Mouse (Mus musculus): ENCODE results near the gene Tle2. TPM values are rescaled to one million over a fixed set of nuclear protein-coding genes. Genes with fewer than 3 reads are reported as not detected.

Tle2 gene
- total RNA-seq, 2 experiments from 2014 or later: 0.33 to 5.9 TPM

DNA sequence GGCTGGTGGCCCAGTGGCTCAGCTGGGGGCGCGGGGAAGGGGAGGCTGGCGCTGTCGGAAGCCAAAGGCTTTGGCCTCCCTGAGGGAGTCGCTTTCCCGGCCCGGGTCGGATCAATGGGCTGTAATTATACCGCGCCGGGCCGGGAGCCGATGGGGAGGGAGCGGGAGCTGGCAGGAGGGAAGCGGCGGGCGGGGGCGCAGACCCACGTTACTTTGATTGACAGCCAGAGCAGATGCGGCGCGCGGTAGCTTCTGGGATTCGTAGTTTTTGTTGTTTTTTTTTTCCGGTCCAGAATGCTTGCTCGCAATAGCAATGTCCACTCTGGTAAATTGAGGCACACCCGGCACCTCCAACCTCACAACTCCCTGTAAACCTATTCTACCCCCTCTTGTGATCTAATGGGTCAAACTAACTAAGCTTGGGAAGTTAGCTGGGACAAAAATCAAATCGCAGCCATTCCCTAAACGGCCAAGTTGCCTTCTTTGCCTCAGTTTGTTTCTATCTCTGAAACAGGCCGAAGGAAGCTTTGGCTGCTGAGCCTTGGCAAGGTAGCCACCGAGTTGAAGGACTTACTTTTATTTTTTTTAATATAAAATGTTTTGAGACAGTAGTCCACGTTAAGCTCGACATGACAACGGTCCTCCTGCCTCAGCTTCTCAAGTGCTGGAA lies 3.4 kb upstream of the Tle2 start:
- ATAC-seq (replicated peaks; ENCODE audit: low FRiP score, low TSS enrichment, poor library complexity, severe bottlenecking): peak; percentile 40

DNA sequence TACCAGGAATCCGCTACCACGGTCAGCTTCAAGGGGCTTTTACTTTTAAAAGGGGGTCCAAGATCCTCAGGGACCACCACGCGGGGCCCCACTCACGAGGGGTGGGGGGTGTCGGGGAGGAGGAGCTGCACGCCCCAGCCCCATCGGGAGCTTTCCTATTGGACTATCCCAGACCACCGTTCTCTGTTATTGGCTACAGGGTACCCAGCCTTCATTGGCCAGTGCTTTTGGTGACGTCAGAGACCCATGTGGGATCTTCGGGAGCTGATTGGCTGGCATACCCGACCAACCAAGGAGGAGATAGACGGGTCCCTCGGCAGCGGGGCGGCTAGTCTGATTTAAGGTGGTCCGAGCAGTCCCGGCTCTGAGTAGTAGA lies 2.9 kb upstream of the Tle2 start:
- ATAC-seq (replicated peaks; ENCODE audit: low FRiP score, low TSS enrichment, poor library complexity, severe bottlenecking): peak; percentile 88

GRCm38 (mm10) chr10:81572133-81572671 lies 2.2 kb upstream of the Tle2 start:
- no peak for ATAC-seq (replicated peaks; ENCODE audit: low FRiP score, low TSS enrichment, poor library complexity, severe bottlenecking)

DNA sequence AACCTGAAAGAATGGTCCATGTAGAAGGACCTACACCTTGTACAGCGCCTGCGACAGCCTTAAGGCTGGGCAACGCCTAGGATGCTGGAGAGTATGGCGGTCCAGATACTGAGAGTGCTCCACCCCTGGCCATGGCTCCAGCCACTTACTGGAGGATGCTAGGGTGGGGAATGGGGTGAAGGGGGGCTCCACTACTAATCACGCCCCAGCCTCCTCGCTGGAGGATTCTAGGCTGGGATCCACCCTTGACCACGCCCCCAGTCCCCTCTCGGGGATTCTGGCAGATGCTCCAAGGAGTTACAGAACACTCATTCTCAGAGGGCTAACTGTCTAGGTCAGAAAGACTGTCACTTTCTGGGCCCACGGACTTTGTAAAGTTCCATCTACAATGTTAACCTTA lies 1.4 kb upstream of the Tle2 start:
- ATAC-seq (replicated peaks; ENCODE audit: low FRiP score, low TSS enrichment, poor library complexity, severe bottlenecking): no peak

GRCm38 (mm10) chr10:81575208-81575631 lies 859 bp downstream of the Tle2 start:
- no peak for ATAC-seq (replicated peaks; ENCODE audit: low FRiP score, low TSS enrichment, poor library complexity, severe bottlenecking)

- no peak for ATAC-seq (replicated peaks; ENCODE audit: low FRiP score, low TSS enrichment, poor library complexity, severe bottlenecking)
Observed at GRCm38 (mm10) chr10:81575695-81576094, 1.3 kb downstream of the Tle2 start.

DNA sequence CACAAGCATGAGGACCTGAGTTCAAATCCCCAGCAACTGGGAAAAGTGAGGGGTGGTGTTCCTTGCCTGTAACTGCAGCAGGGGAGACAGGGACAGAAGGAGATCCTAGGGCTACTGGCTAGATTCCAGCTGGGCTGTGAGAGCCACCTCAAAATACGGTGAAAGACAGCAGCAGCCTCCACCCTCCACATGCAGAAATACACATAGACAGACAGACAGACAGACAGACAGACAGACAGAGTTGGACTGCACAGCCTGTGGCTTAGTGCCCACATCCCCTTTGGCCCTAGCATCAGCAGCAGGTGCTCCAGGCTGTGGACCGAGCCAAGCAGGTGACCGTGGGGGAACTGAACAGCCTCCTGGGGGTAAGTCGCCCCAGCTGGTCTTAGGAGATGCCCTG lies 5.6 kb downstream of the Tle2 start:
- ATAC-seq (replicated peaks; ENCODE audit: low FRiP score, low TSS enrichment, poor library complexity, severe bottlenecking): no peak

GRCm38 (mm10) chr10:81580441-81581070 lies 6.2 kb downstream of the Tle2 start:
- ATAC-seq (replicated peaks; ENCODE audit: low FRiP score, low TSS enrichment, poor library complexity, severe bottlenecking): peak; percentile 51

DNA sequence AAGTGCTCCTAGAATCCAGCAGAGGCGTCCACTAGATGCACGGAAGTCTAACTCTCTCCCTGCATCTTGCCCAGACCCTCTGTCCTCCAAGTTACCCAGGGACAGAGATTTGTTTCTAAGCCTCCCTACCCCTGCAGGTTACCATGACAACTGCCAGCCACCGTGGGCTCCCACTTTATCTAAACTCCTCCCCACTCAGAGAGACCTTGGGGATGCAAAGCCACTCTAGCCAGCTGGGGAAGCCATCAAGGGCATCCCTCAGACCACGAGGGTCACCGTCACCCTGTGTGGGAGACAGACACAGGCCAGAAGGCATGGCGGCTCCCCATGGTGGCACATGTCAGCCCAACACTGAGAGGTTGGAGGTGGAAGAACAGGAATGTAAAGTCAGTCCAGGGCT lies 9.0 kb downstream of the Tle2 start:
- ATAC-seq (replicated peaks; ENCODE audit: low FRiP score, low TSS enrichment, poor library complexity, severe bottlenecking): no peak

DNA sequence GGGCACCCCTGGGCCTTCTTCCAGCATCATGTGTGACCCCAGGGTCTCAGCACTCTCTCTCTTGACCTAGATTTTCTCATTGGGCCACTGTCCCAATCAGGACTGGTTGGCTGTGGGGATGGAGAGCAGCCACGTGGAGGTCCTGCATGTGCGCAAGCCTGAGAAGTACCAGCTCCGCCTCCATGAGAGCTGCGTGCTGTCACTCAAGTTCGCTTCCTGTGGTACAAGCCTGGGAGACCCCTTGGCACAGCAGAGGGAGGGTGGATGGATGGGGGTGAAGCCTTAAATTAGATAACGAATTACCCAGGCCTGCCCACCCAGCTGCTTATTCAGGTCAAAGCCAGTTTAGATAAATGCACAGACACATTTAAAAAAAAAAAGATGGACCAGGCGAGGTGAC lies 14.4 kb downstream of the Tle2 start:
- ATAC-seq (replicated peaks; ENCODE audit: low FRiP score, low TSS enrichment, poor library complexity, severe bottlenecking): no peak

DNA sequence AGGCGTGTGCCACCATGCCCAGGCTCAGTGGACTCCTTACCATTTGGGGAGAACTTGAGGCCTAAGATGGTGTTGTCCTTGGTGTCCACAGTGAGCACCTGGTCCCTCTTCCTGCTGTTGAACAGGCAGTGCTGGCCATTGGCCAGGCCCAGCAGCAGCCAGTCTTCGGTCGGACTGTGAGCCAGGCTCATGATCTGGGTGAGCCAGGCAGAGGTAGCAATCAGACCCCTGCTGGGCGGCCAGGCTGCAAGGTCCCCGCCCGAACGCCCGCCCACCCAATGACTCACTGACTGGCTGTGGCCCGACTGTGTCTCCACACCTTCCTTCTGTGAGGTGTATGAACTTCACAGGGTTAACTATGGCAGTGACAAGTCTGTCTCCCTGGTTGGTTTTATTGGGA lies 17.5 kb downstream of the Tle2 start:
- no peak for ATAC-seq (replicated peaks; ENCODE audit: low FRiP score, low TSS enrichment, poor library complexity, severe bottlenecking)

- no peak for ATAC-seq (replicated peaks; ENCODE audit: low FRiP score, low TSS enrichment, poor library complexity, severe bottlenecking)
Observed at GRCm38 (mm10) chr10:81592631-81593030, 18.3 kb downstream of the Tle2 start.

DNA sequence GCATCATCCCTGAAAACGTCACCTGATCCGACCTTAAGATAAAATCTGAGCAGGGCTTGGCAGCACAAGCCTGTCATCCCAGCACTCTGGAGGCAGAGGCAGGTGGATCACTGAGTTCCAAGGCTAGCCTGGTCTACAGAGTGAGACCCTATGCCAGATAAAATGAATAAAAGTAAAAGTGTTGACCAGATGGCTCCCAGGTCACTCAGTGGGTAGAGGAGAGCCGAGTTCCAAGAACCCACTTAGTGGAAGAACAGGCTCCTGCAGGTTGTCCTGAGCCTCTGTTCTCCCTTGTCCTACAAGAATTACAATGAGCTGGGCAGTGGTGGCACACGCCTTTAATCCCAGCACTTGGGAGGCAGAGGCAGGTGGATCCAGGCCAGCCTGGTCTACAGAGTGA lies 18.9 kb downstream of the Tle2 start:
- ATAC-seq (replicated peaks; ENCODE audit: low FRiP score, low TSS enrichment, poor library complexity, severe bottlenecking): no peak

GRCm38 (mm10) chr10:81593935-81594334 lies 19.6 kb downstream of the Tle2 start:
- ATAC-seq (replicated peaks; ENCODE audit: low FRiP score, low TSS enrichment, poor library complexity, severe bottlenecking): no peak

- no peak for ATAC-seq (replicated peaks; ENCODE audit: low FRiP score, low TSS enrichment, poor library complexity, severe bottlenecking)
Observed at GRCm38 (mm10) chr10:81595599-81595998, 21.2 kb downstream of the Tle2 start.

GRCm38 (mm10) chr10:81596611-81597010 lies 22.2 kb downstream of the Tle2 start:
- ATAC-seq (replicated peaks; ENCODE audit: low FRiP score, low TSS enrichment, poor library complexity, severe bottlenecking): no peak

GRCm38 (mm10) chr10:81597137-81597950 lies 23.0 kb downstream of the Tle2 start:
- no peak for ATAC-seq (replicated peaks; ENCODE audit: low FRiP score, low TSS enrichment, poor library complexity, severe bottlenecking)

DNA sequence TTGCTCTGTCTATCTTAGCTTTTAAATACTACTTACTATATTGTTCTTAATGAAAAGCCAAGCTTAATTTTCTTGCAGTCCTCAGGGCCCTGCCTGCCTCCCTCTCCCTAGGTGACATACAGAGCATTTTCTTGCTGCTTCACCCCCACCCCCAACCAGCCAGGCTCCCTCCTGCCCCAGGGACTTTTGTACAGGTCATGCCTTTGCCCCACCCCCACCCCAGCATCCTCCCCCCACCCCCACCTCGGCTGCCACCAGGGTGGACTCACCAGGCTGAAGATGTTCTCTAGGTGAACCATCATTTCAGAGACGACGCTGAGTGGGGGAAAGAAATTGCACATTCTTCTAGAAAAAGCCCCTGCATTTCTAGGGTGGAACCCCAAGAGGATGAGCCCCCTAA lies 24.0 kb downstream of the Tle2 start:
- no peak for ATAC-seq (replicated peaks; ENCODE audit: low FRiP score, low TSS enrichment, poor library complexity, severe bottlenecking)

DNA sequence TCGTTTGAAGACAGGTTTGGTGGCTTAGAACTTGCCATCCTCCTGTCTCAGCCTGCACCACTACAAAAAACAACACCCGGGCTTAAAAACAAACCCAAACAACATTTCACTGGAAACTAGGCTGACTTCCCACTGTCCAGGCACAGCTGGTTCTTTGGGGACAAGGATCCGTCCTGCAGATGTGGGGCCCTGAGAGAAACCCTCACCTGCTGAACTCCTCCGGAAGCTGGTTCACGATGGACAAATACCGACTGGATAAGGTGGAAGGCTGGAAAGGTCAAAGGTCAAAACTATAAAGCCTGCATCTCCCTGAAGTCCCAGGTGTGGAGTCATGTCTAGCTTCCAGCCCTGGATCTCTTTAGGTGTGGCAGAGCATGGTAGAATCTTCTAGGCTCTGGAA lies 24.5 kb downstream of the Tle2 start:
- ATAC-seq (replicated peaks; ENCODE audit: low FRiP score, low TSS enrichment, poor library complexity, severe bottlenecking): no peak

DNA sequence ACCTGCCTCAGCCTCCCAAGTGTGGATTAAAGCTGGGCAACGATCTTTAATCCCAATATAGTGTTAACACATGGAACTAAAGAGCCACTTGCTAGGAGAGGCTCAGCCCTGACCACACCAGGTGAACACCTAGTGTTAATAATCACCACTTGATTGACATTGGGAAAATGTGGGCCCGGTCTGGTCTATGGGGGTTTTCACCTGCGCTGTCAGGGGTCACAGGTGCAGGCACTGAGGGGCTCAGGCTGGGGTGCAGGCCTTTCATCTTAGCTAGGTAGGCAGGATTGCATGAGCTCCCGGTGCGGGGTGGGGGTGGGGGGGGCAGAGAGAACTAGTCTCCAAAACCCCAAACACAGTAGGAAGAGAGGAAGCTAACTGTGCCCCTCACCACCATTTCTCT lies 25.3 kb downstream of the Tle2 start:
- ATAC-seq (replicated peaks; ENCODE audit: low FRiP score, low TSS enrichment, poor library complexity, severe bottlenecking): no peak

Measured in megakaryocyte-erythroid progenitor cell, adult 5-6 weeks (primary cell).